Mouse (Mus musculus): ENCODE data around the gene Slc44a1. TPM values are rescaled to one million over a fixed set of nuclear protein-coding genes. Genes with fewer than 3 reads are reported as not detected.

Gene Slc44a1
- total RNA-seq, 2 experiments from 2014 or later = 9.1 to 12.4 TPM

DNA sequence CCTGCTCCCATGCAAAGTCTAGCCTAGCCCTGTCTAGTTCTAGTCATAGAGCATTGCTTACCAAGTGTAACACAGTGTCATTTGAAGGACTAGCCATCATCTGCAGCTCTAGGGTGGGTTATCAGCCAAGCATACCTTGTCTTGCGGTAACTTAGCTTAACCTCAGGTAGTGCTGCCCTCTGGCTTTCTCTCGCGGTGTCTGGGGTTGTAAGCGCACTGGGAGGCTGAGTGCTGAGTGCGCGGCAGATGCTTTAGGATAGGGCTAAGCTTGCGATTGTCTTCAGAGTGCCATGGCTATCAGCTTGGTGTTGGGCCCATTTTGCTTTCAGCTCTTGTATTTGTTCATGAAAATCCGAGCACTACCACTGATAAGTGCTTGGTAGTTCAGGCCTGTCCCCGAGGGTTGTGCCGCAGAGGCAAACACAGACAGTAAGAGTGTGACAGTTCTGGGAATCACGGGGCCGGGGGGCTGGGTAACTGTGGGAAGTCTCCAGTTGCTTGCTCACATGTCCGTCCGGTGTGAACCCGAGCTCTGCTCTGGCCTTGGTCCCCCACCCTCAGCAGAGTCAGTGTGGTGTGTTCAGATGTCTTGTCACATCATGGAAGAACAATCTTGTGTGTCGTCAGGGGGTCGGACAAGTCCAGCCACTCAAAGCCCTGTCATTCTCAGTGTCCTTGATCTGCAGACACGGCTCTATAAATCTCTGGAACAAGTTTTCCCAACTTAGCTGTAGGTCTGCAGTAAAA, 22.5 kb downstream of the Slc44a1 start:
- no peak for ATAC-seq (ENCODE audit: poor library complexity, severe bottlenecking)

DNA sequence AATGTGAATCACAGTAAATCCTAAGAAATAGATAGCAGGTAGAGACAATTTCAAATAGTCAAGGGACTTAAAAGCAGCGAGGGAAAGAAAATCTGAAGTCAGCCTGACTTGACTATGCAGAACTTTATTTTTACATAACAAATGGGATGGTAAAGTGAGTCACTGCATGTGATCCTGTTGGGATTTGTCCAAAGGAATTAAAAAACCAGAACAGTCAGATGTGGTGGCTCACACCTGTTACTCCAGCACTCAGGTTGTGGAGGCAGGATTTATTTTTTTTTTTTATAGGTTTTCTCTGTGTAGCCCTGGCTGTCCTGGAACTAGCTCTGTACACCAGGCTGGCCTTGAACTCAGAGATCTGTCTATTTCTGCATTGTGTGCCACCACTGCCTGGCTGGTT, 25.7 kb downstream of the Slc44a1 start:
- ATAC-seq (ENCODE audit: poor library complexity, severe bottlenecking) = no peak

DNA sequence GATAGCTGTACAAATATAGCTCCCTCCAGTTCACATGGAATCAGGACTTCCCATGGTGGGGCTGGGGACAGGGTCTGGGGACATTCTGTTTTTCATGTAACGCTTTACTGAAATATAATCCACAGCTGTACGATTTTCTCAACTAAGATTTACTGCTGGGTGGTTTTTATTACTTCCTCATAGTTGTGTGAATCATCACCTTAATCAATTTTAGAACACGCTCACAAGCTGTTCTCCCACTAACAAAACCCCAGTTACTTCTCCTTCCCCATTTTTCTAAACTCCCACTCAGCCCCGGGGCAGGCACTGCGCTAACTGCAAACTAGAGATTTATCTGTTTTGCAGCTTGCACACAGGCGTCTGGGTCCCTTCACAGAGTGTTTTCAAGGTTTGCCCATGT, 28.8 kb downstream of the Slc44a1 start:
- ATAC-seq (ENCODE audit: poor library complexity, severe bottlenecking) = peak; percentile 96

DNA sequence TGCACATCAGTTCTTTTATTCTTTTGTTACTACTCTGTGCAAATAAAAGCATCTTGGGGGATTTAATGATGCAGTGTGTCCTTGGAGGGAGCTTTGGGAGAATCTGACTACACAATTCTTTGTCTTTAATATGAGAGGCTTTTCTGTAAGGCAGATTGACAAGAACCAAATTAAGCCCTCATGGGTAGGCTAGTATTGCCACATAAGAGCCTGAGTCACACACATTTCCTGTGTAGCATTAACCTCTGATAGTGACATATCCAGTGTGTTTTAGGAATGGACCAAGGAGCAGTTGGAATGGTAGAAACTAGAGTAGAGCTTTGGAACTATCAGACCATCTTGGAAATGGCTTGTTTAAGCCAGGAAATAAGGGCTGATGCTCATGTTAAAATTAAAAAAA, 33.9 kb downstream of the Slc44a1 start:
- peak; percentile 52; the same call in 1 of the 2 replicates for ATAC-seq (ENCODE audit: poor library complexity, severe bottlenecking)

DNA sequence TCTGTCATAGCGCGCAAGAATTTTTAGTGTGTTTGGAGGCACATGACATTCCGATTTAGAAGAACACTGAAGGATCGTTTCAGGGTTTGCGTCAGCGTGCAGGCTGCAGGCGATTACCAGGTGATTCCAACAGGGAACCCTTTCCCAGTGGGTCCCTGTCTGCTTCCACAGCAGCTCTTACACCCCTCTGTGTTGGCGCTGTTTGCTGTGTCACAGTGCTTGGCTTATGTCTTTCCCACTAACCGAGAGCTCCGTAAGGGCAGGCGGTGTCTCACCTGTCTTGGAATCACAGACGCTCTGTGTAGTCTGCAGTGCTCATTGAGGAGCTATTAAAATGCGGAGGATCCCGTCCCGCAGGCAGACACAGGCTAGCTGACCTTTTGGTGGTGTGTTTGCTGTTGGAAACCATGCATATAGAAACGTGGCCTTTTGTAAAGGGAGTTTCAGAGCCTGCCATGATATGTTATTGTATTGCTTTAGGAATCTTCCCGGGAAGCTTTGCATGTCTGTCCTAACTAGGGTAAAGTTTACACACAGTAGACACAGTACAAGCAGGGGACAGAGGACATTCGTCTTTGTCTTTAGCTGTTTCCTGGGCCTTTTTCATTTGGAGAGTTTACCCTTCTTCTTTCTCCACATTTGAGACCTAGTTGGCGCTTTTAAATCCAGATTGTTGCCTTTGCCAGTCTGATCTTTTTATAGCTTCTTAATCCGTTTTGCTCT, 35.2 kb downstream of the Slc44a1 start:
- ATAC-seq (ENCODE audit: poor library complexity, severe bottlenecking) = no peak

DNA sequence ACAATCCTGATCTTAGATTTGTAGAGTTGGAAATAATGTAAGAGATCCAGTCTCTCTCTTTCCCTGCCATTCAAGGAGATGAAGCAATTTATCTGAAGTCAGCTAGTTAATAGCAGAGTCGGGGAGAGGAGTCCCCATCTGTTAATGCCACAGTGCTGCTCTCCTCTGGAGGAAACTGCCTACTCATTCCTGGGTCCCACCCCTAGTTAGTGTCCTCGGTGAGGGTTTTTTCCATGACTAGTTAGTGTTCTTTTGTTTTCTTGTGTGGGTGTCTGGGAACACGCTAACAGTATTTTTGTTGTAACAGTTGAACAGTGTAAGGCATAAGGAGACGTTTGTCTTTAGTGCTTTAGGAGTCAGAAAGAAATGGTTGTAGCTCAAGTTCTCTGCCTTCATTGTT, 38.4 kb downstream of the Slc44a1 start:
- ATAC-seq (ENCODE audit: poor library complexity, severe bottlenecking) = no peak

DNA sequence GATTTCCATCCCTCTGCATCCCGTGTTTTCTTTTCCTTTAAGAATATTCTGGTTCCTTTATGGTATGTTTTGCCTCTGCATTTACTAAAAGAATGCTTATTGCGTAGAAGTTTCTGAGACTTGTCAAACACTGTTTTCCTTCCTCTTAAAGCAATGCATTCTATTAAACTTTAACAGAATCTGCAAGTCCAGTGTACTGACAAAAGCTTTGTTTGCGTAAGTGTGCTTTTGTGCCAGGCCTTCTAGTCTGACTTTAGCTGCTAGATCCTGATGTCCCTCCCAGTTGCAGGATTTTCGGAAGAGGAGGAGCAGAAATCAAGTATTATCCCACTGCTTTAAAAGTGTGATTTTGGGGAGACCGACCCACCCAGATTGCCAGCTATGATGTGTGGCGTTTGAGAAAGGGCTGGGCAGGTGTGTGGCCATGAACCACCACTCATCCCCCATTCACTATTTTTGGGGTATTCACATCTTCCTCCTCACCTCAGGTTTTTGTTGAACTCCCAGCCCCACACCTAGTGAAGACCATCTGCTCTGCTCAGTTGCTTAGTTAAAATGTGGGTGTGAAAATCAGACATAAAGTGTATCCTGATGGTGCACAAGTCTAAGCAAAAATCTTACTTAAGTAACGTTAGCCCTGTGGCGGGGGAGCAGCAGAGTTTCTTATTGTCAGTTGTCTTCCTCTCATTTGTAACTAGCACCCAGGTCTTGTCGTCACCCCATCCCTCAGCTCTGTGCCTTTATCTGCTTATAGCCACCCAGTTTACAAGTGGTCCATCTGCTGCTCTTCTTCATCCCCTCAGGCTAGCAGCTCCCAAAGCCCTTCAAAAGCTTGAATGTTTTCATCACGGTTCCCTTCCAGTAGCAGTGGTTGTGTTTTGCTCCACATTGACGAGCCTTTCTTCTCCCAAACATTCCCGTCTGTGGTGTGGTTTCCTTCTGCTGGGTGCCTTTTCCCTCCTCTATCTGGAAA, 47.3 kb downstream of the Slc44a1 start:
- no peak for ATAC-seq (ENCODE audit: poor library complexity, severe bottlenecking)

DNA sequence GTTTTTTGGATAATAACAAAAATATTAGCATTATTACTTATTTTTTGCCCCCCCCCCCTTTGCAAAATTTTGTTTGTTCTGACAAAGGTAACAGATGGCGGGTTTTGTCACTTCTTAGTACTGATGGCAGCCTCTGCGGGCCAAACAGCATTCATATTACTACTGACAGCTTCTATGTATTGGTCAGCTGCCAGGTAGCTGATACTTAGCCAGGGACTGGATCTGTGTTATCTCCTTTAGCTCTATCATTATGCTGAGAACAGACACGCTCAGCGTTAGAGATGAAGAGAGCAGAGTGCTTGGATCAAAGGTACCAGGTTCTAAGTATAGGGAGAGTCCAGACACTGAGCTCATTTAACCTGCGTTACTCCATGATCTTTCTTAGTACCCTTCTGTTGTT, 48.6 kb downstream of the Slc44a1 start:
- no peak for ATAC-seq (ENCODE audit: poor library complexity, severe bottlenecking)

DNA sequence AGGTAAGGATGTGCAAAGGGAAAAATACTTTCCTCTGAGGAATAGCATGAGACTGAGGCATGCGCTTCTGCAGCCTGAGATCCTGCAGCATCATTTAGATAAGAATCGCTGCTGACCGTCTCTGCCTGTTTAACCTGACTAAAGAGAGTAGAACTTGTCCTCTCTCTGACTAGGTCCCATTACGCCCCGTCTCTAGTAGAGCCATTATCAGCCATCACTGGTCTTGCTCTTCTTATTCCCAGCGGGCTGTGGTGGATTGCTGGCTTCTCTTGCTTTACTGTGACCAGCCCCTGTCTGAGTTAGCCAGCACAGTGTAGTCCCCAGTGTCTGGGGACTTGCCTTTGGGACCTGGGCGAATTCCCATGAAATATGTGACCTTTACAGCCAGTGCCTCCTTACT, 50.2 kb downstream of the Slc44a1 start:
- no peak for ATAC-seq (ENCODE audit: poor library complexity, severe bottlenecking)

DNA sequence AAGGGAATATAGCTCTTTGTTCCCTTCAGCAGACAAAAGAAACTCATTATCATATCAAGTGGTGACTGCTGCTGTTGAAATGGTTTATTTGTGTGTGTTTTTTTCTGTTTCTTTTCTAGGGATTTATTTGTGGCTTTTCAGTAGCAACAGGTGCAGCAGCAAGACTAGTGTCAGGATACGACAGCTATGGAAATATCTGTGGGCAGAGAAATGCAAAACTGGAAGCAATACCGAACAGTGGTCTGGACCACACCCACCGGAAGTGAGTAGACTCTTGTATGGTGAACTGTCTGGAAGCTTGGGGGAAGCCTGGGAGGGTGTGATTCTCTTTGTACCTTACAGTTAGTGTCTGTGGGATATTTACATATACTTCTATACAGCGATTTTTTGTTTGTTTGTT, 51.1 kb downstream of the Slc44a1 start:
- ATAC-seq (ENCODE audit: poor library complexity, severe bottlenecking) = peak; percentile 94

DNA sequence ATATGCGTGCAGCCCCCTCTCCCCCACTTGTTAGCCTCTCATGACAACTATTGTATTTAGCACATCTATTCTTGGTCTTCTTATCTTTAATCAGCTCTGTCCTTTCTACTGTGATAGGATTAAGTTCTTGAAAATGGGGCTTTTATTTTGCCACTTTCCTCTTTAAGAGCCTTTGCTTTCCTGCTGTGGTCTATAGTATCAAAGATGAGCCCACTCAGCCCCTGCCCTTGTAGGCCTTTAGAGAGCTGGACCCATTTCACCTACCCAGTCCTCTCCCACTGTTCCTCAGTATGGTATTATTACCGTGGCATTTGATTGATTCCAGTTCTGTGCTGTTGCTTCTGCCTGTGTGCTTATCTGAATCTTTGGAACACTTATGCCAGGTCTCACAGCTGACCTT, 55.4 kb downstream of the Slc44a1 start:
- no peak for ATAC-seq (ENCODE audit: poor library complexity, severe bottlenecking)

DNA sequence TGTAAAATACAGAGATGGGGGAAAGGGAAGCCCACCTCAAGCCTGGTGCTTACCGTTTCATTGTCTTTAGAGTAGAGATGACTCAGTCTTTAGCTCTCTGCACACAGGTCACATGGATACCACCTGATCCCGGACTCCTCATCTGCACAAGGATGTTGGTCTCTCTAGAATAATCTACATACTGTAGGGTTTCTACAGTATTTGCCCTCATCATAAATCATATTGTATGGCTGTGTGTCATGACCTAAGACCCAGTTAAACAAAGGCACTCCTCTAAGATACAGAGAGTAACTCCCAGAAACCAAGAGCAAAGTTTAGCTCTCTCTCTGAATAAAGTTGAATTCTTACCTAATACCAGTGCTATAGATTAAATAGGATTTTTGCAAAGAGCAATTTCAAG, 62.6 kb downstream of the Slc44a1 start:
- no peak for ATAC-seq (ENCODE audit: poor library complexity, severe bottlenecking)

DNA sequence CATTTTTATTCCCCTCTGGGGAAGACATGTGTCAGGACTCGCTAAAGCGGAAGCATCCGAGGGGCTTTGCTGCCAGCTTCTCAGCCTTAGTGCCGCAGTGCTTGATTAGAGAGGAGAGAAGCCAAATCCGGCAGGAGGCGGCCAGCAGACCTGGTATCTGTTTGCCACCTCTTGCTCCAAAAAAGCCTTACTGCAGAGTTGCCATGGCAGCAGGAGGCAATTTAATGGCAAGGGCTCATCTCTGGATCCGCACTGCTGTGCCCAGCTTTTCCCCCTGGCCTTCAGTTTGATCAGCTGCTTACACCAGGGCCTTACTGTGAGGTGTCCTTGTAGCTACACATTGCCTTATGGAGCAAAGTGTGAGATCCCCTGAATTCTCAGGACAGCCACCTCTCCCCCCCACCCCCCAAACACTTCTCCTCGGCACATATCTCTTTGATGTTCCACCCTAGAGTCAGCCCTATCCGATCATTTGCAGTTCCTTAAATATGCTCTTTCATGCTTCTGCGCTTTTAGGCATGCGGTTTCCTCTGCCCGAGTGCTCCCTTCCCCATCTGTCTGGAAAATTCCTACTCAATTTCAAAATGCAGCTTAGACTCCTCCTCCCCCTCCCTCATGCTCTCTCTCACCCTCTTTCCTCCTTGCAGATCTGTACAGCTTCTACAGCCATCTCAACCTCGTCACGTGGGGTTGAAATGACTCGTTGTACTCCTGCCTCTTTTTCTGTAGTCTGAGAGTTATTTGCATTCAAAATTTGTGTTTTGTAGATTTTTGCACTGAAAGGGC, 72.1 kb downstream of the Slc44a1 start:
- ATAC-seq (ENCODE audit: poor library complexity, severe bottlenecking) = peak; percentile 79

DNA sequence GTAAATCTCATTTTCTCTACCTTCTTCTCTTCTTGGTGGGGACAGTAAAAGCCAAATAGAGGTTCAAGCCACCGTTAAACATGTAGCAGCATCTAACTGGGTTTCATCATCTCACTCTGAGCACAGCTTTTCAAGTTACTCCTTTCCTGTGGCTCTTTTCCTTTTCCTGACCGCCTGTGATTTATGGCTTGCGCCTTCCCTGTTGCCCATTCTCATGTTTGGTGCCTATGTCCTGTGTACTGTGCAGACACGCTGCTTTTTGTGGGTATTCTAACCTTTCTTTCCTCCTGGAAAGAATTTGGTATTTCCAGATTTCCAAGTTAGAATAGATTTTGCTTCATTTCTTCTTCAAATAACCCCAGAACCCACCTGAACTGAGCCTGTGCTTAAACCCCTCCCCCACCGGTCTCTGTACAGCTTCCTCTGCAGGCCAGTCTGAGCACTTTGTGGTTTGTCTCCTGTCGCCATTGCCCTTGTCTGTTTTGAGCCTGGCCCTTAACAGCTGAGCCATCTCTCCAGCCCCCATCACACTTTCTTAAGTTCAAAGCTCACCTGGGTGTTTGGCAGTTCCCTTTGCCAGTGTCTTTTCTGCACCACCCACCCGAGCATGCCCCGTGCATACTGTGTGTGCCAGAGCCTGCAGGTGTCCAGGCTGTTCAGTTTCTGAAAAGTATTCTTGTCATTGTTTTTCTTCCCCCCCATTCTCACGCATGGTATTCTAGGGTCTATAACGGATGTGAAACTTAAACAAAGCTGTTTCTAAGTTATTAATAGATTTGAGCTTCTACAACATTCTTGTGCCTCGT, 73.3 kb downstream of the Slc44a1 start:
- ATAC-seq (ENCODE audit: poor library complexity, severe bottlenecking) = peak; percentile 42

DNA sequence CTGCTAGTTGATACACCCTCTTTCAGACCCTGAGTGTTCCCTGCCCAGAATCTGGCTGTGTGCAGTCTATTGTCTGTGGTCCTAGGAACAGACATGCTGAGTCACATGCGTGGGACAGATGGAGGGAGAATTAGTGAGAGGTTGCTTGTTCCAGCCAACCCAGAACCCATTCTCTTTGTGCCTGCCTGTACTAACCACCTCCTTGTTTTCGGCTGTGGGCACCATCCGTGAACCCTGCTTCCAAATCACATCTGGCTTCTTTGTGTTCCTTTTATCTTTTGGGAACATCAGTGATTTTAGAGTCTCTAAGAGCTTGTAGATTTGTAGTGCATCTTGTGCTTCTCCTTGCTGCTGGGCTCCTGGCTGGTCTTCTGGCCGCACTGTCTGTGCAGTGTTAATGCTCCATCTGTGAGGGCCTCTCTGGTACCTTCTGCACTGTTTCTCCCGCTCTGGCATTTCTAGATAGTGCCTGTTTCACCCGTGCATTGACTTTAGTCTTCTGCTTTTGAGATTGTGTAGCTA, 75.9 kb downstream of the Slc44a1 start:
- ATAC-seq (ENCODE audit: poor library complexity, severe bottlenecking) = no peak; the same call in 1 of the 2 replicates

DNA sequence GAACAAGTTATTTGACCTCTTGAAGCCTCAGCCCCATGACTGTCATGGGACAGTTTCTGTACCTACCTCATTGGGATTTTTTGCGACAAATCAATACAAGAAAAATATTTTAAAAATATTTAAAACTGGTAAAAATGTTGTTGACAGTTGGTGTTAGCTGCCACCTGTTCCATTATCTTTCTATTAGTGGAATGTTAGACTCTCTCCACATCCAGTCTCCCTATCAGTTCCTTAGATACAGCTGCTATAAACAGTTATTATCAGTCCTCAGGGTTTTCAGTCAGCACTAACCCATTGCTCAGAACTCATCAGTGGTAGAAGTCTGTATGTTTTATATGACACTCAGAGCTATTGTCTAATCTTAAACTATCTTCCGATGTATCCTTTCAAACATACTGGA, 79.2 kb downstream of the Slc44a1 start:
- no peak for ATAC-seq (ENCODE audit: poor library complexity, severe bottlenecking)

DNA sequence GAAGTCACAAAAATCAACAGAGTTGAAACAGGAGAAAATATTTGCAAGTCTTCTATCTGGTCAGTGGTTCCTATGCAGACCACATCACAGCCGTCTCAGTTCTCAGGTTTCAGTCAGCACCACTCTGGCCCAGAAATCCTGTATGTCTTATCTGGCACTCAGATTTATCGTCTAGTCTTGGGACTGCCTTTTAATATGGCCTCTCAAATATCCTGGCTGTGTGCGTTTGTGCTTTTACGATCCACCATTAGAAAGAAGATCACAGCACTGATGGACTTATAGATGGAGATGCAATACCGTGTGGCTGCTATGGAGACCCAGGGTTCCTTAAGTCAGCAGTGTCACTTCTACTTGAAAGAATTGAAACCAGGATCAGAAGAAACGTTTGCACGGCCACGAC, 80.8 kb downstream of the Slc44a1 start:
- no peak for ATAC-seq (ENCODE audit: poor library complexity, severe bottlenecking)

DNA sequence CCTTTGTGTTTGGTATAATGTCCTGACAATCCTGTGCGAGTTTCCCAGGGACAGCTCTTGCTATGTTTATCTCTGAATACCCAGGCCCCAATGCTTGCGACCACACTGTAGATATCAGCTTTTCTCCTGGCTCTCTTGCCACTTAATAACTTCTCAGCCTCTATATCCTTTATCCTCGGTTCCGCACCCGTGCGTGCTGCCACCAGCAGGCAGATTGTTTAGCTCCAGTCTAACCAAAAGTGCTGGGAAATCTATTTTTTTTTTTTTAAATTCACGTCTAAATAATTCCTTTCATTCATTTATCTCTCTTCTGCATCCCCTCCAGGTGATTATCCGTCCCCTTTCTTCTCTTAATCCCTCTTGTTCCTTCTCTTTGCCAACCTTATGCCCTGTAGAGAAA, 82.4 kb downstream of the Slc44a1 start:
- ATAC-seq (ENCODE audit: poor library complexity, severe bottlenecking) = no peak

DNA sequence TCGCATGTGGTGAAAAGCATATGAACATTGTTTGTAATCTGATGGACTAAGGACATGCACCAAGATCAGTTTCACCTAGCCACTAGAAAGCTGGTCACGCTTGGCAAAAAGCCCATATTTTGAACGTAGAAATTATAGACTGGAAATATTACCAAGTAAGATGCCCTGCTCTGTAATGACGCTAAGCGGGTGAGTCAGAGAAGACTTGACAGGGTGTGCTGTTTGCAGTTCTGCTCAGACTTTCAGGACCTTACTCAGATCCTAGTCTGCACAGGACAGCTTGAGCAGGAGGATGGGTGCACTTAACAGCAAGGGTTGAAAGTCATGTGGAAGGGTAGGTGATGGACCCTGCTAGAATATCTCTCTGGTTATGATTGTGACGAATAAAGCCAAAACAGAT, 85.3 kb downstream of the Slc44a1 start:
- ATAC-seq (ENCODE audit: poor library complexity, severe bottlenecking) = no peak

All from megakaryocyte, adult 5-6 weeks (primary cell).